Mouse (Mus musculus): ENCODE results near the gene Igfals. TPM values are rescaled to one million over a fixed set of nuclear protein-coding genes. Genes with fewer than 3 reads are reported as not detected.

Igfals gene
- polyA plus RNA-seq, 1 experiment from 2014 or later = 0.12 TPM

DNA sequence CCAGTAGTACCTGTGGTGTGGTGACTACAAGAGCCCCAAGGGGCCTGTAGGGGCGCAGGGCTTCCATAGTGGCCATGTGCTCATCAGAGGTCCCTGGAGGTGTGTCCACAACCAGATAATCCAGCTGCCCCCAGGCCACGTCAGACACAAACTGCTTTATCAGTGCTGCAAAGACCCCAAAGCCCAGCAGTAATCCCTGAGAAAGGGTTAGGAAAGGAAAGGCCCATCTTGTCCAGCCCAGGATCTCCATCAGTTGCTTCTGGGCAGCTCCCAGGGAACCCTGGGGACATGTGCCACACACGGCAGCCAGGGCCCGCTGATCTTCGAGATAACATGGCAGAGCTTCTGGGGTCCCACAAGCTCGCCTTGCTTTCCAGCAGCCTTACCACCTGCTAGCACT is 18.6 kb downstream of the Igfals start:
- ChIA-PET POLR2A (no interaction called here), CTCF (interaction anchor here (1.6 kb wide), 1 partner anchor 42 kb away, joined by 3 read pairs; no protein-coding TSS in a partner anchor)
- TF ChIP-seq CTCF (IDR thresholded peaks at IDR 0.05) = no peak
- in situ Hi-C loops (cut with MboI; ENCODE audit: low pct_unique_long_range_greater_than_20kb) = no loop called here
- ATAC-seq (no peak), DNase-seq (ENCODE audit: low read depth, low spot score) (no peak)
- H3K27me3 ChIP-seq = no peaks in the 10 kb centered on the region

DNA sequence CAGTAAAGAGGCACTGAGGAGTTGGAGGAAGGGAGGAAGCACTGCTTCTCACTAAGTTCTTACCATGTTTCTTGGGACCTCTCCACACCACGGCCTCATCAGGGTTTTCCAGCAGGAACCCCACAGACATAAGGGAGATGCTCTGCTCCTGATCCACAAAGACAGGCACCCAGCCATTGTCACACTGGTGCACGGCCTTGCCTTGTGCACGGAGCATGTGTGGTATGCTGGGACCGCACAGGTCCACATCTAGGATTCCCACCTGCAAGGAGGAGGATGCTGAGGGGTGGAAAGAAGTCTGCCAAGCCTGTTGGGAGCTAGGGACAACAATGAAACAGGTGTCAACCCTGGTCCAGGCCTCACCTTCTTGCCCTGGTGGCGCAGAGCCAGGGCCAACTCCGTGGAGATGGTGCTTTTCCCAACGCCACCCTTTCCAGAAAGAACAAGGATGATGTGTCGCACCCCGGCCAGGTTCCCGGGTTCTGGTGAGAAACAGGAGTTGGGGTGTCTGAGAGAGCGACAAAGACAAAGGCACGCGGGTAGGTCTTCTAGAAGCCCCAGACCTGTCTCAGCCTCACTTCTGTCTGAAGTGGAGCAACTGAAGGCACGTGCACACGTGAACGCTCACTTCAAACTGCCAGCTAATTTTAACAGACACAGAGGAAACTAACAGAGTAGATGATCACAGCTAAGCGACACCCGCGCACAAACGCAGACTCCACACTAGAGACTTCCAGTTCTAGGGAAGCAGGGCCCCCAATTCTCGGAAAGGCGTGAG is 19.7 kb downstream of the Igfals start:
- ATAC-seq (no peak), DNase-seq (ENCODE audit: low read depth, low spot score) (no peak)
- in situ Hi-C loops (cut with MboI; ENCODE audit: low pct_unique_long_range_greater_than_20kb) = loop anchor here (5.0 kb wide), 1 partner anchor 38 kb away; no protein-coding TSS in a partner anchor
- CTCF ChIA-PET = interaction anchor here (1.6 kb wide), 1 partner anchor 44 kb away, joined by 3 read pairs; no protein-coding TSS in a partner anchor
- no peaks in the 10 kb centered on the region for H3K27me3 ChIP-seq
- POLR2A ChIA-PET = no interaction called here
- no peak for TF ChIP-seq CTCF (IDR thresholded peaks at IDR 0.05)

DNA sequence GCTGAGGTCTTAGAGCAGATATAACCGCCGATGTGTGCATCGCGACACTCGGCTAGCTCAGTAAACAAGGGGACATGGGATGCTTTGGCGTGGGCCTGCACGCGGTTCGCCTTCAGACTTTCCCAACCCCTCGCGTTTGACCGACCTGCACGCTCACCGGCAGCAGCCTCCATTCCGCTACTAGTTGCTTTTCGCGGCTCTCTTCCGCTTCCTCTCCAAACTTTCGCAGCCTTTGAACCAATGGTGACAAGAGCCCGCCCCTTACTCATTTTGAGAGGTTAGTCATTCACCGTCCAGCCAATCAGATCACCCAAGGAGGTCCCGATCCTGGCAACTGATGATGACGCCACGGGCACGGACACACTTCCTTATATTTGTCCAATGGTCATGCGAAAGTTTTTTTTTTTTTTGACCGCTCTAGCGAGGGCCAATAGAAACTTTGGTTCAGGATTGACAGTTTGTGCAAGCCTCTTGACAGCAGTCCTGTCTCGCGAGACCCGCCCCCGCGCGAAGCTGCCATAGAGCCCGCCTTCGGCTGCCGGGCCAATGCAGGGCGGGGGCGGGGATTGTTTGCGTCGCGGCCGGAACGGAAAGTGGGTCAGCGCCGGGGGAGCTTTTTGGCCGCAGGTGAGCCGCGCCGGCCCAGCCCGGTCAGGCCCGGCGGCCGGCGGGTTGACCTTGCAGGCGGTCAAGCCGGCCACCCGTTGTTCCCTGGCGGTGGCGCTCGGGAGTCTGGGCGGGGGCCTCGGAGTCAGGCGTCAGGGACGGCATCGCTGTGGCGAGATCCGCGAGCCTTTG is 20.5 kb downstream of the Igfals start, which contains the start of the genes Nubp2 and Spsb3:
Gene Nubp2 (minus strand): TSS at position 216 of the 798 bp plus-strand sequence.
Gene Spsb3 (plus strand): TSS at position 510 of the 798 bp plus-strand sequence.
- ATAC-seq (peak; percentile 91), DNase-seq (ENCODE audit: low read depth, low spot score) (peak; percentile 97)
- POLR2A ChIA-PET = interaction anchor here (1.0 kb wide), 1 partner anchor 48 kb away, joined by 4 read pairs; no protein-coding TSS in a partner anchor
- in situ Hi-C loops (cut with MboI; ENCODE audit: low pct_unique_long_range_greater_than_20kb) = loop anchor here (5.0 kb wide), 1 partner anchor 39 kb away; no protein-coding TSS in a partner anchor
- no peaks in the 10 kb centered on the region for H3K27me3 ChIP-seq
- TF ChIP-seq CTCF (IDR thresholded peaks at IDR 0.05) = no peak
- CTCF ChIA-PET = no interaction called here

DNA sequence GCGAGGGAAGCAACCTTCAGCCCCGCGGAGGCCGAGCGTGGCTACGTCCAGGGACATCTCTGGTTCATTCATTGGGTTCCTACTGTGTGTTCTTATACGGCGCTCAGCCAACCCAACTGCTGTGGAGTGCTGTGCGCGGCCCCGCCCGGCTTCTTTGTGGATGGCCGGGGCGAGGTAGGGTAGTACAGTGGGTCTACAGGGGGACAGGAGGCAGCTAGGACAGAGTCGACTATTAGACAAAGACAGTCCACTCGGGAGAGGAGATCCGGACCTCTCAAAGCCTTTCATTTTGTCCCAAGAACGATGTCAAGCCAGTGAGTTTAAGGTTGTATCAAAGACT is 21.1 kb downstream of the Igfals start:
- POLR2A ChIA-PET = interaction anchor here (1.0 kb wide), 1 partner anchor 48 kb away, joined by 4 read pairs; no protein-coding TSS in a partner anchor
- TF ChIP-seq CTCF (IDR thresholded peaks at IDR 0.05) = no peak
- in situ Hi-C loops (cut with MboI; ENCODE audit: low pct_unique_long_range_greater_than_20kb) = loop anchor here (5.0 kb wide), 1 partner anchor 40 kb away; no protein-coding TSS in a partner anchor
- no peaks in the 10 kb centered on the region for H3K27me3 ChIP-seq
- ATAC-seq (no peak), DNase-seq (ENCODE audit: low read depth, low spot score) (no peak)
- CTCF ChIA-PET = no interaction called here

DNA sequence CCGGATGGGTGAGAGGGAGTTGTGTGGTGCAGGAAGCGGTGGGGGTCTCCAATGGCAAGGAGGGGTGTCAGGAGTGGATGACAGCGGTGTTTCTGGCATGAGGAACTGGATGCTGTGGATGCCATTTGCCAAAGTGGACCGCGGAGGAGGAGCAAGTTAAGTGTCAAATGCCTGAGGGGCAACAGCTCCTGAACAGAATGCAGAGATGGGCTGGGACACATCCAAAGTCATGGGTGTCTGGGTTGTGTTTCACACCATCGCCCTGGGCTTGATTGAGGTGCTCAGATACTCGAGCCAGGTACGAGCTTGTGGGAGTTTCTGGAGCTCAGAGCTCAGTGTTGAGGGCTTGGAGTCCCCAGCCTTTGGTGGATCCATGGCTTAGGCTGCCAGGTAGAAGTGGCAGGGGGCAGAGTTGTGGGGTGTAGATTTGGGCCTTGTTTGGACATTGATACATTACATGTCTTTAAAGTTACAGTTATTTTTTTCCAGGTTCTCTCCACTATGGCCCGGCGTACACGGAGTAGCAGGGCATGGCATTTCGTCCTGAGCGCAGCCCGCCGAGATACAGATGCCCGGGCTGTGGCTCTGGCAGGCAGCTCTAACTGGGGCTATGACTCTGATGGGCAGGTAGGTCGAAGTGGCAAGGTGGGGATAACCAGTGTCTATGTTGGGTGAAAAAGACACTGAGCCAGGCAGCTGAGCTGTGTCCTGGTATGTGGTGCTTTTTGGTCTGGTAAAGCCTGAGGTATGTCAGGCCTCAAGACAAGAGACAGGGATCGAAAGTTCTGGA is 21.7 kb downstream of the Igfals start:
- no peaks in the 10 kb centered on the region for H3K27me3 ChIP-seq
- TF ChIP-seq CTCF (IDR thresholded peaks at IDR 0.05) = no peak
- in situ Hi-C loops (cut with MboI; ENCODE audit: low pct_unique_long_range_greater_than_20kb) = loop anchor here (5.0 kb wide), 1 partner anchor 40 kb away; no protein-coding TSS in a partner anchor
- ChIA-PET POLR2A (interaction anchor here (0.6 kb wide), 1 partner anchor 43 kb away, joined by 3 read pairs; no protein-coding TSS in a partner anchor), CTCF (no interaction called here)
- ATAC-seq (no peak), DNase-seq (ENCODE audit: low read depth, low spot score) (no peak)

DNA sequence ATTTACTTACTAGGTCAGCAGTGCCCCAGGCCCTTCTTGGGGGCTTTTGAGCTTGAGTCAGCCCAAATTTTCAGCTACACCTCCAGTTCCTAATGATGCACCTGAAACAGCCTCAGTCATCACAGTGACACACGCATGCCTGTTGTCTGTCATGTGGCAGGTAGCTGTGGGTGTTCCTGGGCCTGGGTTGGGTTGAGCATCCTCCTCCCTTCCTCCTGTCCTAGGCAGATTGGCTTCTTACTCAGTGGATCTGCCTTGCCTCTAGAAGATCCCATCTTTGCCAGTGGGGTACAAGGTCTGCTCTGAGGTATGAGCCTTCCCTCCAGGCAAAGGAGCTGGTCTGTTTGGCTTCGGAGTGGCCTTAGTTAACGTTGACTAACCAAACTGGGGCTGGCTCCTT is 23.1 kb downstream of the Igfals start:
- POLR2A ChIA-PET = interaction anchor here (1.0 kb wide), 1 partner anchor 164 kb away, joined by 3 read pairs; the partner anchor contains the start of gene Ndufb10
- no peaks in the 10 kb centered on the region for H3K27me3 ChIP-seq
- no peak for ATAC-seq
- TF ChIP-seq CTCF (IDR thresholded peaks at IDR 0.05) = no peak
- in situ Hi-C loops (cut with MboI; ENCODE audit: low pct_unique_long_range_greater_than_20kb) = loop anchor here (5.0 kb wide), 1 partner anchor 42 kb away; no protein-coding TSS in a partner anchor
- DNase-seq (ENCODE audit: low read depth, low spot score) = no peak
- CTCF ChIA-PET = interaction anchor here (0.9 kb wide), 1 partner anchor 14 kb away, joined by 3 read pairs; no protein-coding TSS in a partner anchor

DNA sequence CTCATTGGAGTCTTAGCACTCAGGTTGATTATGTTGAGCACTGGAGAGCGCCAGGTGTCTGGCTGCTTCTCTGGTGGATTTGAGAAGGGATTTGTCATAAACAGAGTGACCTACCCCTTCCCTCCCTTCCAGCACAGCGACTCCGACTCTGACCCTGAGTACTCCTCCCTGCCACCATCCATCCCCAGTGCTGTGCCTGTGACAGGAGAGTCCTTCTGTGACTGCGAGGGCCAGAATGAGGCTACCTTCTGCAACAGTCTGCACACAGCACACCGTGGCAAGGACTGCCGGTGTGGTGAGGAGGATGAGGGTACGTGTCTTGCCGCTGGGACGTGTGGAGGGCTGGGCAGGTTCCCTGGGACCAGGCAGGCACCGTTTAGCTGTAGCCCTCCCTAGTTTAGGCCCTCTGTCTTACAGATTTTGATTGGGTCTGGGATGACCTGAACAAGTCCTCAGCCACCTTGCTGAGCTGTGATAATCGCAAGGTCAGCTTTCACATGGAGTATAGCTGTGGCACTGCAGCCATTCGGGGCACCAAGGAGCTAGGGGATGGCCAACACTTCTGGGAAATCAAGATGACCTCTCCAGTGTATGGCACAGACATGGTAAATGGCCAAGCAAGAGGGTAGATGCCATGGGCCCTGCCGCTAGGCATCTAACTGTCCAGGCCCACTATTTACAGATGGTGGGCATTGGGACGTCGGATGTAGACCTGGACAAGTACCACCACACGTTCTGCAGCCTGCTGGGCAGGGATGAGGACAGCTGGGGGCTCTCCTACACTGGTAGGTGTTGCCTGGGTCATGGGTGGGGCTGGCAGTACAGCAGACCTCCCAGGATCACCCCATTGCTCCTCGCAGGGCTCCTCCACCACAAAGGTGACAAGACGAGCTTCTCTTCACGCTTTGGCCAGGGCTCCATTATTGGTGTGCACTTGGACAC is 24.6 kb downstream of the Igfals start:
- no peak for TF ChIP-seq CTCF (IDR thresholded peaks at IDR 0.05)

DNA sequence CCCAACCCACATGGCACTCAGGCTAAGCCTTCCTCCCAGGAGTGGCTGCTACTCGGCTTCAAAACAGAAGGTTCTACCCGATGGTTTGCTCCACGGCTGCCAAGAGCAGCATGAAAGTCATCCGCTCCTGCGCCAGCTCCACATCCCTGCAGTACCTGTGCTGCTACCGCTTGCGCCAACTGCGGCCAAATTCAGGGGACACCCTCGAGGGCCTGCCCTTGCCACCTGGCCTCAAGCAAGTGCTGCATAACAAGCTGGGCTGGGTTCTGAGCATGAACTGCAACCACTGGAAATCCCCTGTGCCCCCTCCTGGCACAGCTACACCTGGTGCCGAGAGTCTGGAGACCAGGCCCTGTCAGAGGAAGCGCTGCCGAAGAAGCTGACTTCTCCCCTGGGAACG is 25.5 kb downstream of the Igfals start:
- CTCF ChIA-PET = interaction anchor here (1.6 kb wide), 1 partner anchor 48 kb away, joined by 3 read pairs; no protein-coding TSS in a partner anchor

More for the DNA sequence above, 24.6 kb downstream of the Igfals start:
- H3K27me3 ChIP-seq = no peaks in the 10 kb centered on the region
- in situ Hi-C loops (cut with MboI; ENCODE audit: low pct_unique_long_range_greater_than_20kb) = no loop called here
- ChIA-PET CTCF (interaction anchor here (1.6 kb wide), 1 partner anchor 47 kb away, joined by 3 read pairs; no protein-coding TSS in a partner anchor), POLR2A (interaction anchor here (0.7 to 0.8 kb wide), 2 partner anchors 8 to 46 kb away, joined by 3 read pairs; no protein-coding TSS in a partner anchor)
- ATAC-seq (no peak), DNase-seq (ENCODE audit: low read depth, low spot score) (no peak)

DNA sequence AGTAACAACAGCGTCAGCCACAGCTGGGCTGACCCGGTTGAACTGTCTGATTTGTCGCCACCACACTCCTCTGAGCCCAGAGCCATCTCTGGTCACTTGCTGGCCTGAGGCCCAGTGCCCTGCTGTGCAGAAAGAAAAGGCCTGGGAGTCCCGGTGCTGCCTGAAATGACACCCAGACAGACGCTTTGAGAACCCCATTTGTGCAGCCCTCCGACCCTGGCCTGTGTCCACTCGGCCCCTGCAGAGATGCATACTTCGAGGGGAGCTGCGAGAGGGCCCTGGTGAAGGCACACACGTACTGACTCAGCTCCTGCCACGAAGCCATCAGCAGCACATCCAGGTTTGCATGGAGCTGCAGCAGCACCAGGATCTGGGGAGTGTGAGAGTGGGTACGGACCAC is 27.0 kb downstream of the Igfals start:
- CTCF ChIA-PET = no interaction called here
- POLR2A ChIA-PET = no interaction called here
- ATAC-seq = no peak

More for the DNA sequence above, 25.5 kb downstream of the Igfals start:
- H3K27me3 ChIP-seq = no peaks in the 10 kb centered on the region
- POLR2A ChIA-PET = interaction anchor here (0.8 kb wide), 1 partner anchor 9 kb away, joined by 3 read pairs; no protein-coding TSS in a partner anchor
- ATAC-seq (no peak), DNase-seq (ENCODE audit: low read depth, low spot score) (no peak)
- TF ChIP-seq CTCF (IDR thresholded peaks at IDR 0.05) = no peak
- in situ Hi-C loops (cut with MboI; ENCODE audit: low pct_unique_long_range_greater_than_20kb) = no loop called here

More for the DNA sequence above, 27.0 kb downstream of the Igfals start:
- H3K27me3 ChIP-seq = no peaks in the 10 kb centered on the region
- in situ Hi-C loops (cut with MboI; ENCODE audit: low pct_unique_long_range_greater_than_20kb) = no loop called here
- no peak for TF ChIP-seq CTCF (IDR thresholded peaks at IDR 0.05)
- DNase-seq (ENCODE audit: low read depth, low spot score) = no peak
